Mouse (Mus musculus): ENCODE data around the gene 1600014C23Rik. TPM values are rescaled to one million over a fixed set of nuclear protein-coding genes. Genes with fewer than 3 reads are reported as not detected.

1600014C23Rik gene
- total RNA-seq (2015) (not detected in 2 replicates), total RNA-seq (2017) (not detected in 2 replicates)

- ATAC-seq (replicated peaks; ENCODE audit: poor library complexity) = no peak
These were observed at the start of gene 1600014C23Rik for GRCm38 (mm10) chr17:45733735-45734301. Gene 1600014C23Rik (minus strand): TSS chr17:45733844.

GRCm38 (mm10) chr17:45778446-45778845, 44.8 kb upstream of the 1600014C23Rik start:
- ATAC-seq (replicated peaks; ENCODE audit: poor library complexity) = no peak

- no peak for ATAC-seq (replicated peaks; ENCODE audit: poor library complexity)
These were observed 43.8 kb upstream of the 1600014C23Rik start for GRCm38 (mm10) chr17:45777431-45777830.

GRCm38 (mm10) chr17:45776185-45776584, 42.5 kb upstream of the 1600014C23Rik start:
- no peak for ATAC-seq (replicated peaks; ENCODE audit: poor library complexity)

- peak; percentile 48; the same call in 1 of the 2 replicates for ATAC-seq (replicated peaks; ENCODE audit: poor library complexity)
These were observed 41.8 kb upstream of the 1600014C23Rik start for GRCm38 (mm10) chr17:45775468-45775867.

GRCm38 (mm10) chr17:45772566-45772965, 38.9 kb upstream of the 1600014C23Rik start:
- no peak for ATAC-seq (replicated peaks; ENCODE audit: poor library complexity)

- ATAC-seq (replicated peaks; ENCODE audit: poor library complexity) = no peak
These were observed 38.5 kb upstream of the 1600014C23Rik start for GRCm38 (mm10) chr17:45772096-45772495.

- ATAC-seq (replicated peaks; ENCODE audit: poor library complexity) = no peak
These were observed 36.8 kb upstream of the 1600014C23Rik start for GRCm38 (mm10) chr17:45770441-45770840.

GRCm38 (mm10) chr17:45769821-45770220, 36.2 kb upstream of the 1600014C23Rik start:
- no peak for ATAC-seq (replicated peaks; ENCODE audit: poor library complexity)

- ATAC-seq (replicated peaks; ENCODE audit: poor library complexity) = no peak
These were observed 34.0 kb upstream of the 1600014C23Rik start for GRCm38 (mm10) chr17:45767536-45768146.

- peak; percentile 84 for ATAC-seq (replicated peaks; ENCODE audit: poor library complexity)
These were observed 33.3 kb upstream of the 1600014C23Rik start for GRCm38 (mm10) chr17:45766735-45767535.

- ATAC-seq (replicated peaks; ENCODE audit: poor library complexity) = no peak
These were observed 32.3 kb upstream of the 1600014C23Rik start for GRCm38 (mm10) chr17:45765914-45766313.

- no peak for ATAC-seq (replicated peaks; ENCODE audit: poor library complexity)
These were observed 29.5 kb upstream of the 1600014C23Rik start for GRCm38 (mm10) chr17:45763188-45763587.

- ATAC-seq (replicated peaks; ENCODE audit: poor library complexity) = no peak
These were observed 28.3 kb upstream of the 1600014C23Rik start for GRCm38 (mm10) chr17:45761902-45762301.

- no peak for ATAC-seq (replicated peaks; ENCODE audit: poor library complexity)
These were observed 27.5 kb upstream of the 1600014C23Rik start for GRCm38 (mm10) chr17:45760965-45761645.

GRCm38 (mm10) chr17:45759751-45760150, 26.1 kb upstream of the 1600014C23Rik start:
- ATAC-seq (replicated peaks; ENCODE audit: poor library complexity) = no peak

- no peak for ATAC-seq (replicated peaks; ENCODE audit: poor library complexity)
These were observed 25.2 kb upstream of the 1600014C23Rik start for GRCm38 (mm10) chr17:45758808-45759207.

- ATAC-seq (replicated peaks; ENCODE audit: poor library complexity) = peak; percentile 75
These were observed 24.3 kb upstream of the 1600014C23Rik start for GRCm38 (mm10) chr17:45757932-45758331.

- no peak for ATAC-seq (replicated peaks; ENCODE audit: poor library complexity)
These were observed 23.2 kb upstream of the 1600014C23Rik start for GRCm38 (mm10) chr17:45756831-45757230.

- 0 out of 2 replicates have a peak, but pooled peaks have one; percentile 4 for ATAC-seq (replicated peaks; ENCODE audit: poor library complexity)
These were observed 22.7 kb upstream of the 1600014C23Rik start for GRCm38 (mm10) chr17:45756391-45756790.

GRCm38 (mm10) chr17:45754186-45754862, 20.7 kb upstream of the 1600014C23Rik start:
- ATAC-seq (replicated peaks; ENCODE audit: poor library complexity) = no peak
